Mouse (Mus musculus): ENCODE data around the gene Hectd1.
A peak's percentile ranks its signal among the peaks of the same experiment; 100 is the strongest.

Gene Hectd1

DNA sequence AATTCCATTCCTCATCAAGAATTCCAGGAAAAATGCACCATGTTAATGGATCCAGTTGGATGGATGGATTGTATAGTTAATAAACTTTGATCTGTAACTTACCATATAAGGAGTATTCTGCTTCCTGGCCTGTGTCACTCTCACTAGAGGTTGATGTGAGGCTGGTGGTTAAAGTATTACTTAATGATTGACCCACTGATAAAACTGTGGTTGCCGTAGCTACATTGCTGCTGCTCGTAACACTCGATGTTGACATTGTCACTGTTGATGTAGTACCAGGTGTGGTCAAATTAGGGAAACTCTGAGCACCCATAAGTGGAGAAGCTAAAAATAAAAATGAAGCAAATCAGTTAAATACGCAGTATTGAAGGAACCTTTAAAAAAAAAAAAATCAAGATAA, 61.9 kb downstream of the Hectd1 start:
- no peak for DNase-seq

DNA sequence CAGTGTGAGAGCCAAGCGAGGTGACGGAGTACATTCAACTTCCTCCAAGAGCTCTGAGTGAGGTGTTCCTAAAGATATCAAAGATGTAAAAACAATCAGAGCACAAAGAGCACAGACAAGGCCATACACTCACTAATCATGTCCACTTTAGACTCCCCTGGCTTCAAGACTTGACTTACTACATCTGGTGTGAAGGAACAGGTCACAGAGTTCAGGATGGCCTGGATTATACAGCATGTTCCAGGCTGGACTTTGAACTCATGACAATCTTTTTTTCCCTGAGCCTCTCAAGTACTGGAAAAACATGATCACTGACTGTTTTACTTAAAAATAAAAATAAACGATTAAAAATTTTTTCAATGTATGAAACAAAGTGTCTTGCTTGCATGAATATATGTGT, 70.0 kb downstream of the Hectd1 start:
- no peak for DNase-seq

DNA sequence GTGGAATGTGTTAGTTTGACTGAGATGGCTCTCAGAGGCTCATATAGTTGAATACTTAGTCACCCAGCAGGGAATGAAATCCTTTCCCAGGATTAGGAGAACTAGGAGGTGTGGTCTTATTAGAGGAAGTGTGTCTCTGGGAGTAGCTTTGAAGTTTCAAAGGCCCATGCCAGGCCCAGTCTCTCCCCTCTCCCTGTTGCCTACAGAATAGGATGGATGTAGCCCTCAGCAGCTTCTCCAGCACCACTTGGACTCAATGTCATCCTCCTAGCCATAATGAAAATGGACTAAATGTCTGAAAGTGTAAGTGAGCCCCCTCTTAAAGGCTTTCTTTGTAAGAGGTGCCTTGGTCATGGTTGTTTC, 72.8 kb downstream of the Hectd1 start:
- no peak for DNase-seq

- DNase-seq = no peak
Observed at GRCm38 (mm10) chr12:51755938-51756598, 73.3 kb downstream of the Hectd1 start.

DNA sequence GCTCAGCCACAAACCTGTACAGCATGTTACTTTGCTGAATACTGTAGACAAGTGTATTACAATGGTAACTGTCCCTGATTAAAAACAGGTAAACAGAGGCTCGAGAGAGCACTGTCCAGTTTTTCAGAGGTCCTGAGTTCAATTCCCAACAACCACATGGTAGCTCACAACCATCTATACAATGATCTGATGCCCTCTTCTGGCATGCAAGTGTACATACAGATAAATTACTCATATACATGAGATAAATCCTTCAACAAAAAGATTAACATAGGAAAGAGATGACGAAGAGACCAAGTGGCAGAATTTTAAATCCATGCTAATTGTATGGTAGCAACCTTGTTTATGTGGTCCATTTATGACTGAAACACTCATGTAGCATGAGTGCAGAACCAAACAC, 82.0 kb downstream of the Hectd1 start:
- DNase-seq = no peak

GRCm38 (mm10) chr12:51744957-51745356, 84.4 kb downstream of the Hectd1 start:
- DNase-seq = no peak

DNA sequence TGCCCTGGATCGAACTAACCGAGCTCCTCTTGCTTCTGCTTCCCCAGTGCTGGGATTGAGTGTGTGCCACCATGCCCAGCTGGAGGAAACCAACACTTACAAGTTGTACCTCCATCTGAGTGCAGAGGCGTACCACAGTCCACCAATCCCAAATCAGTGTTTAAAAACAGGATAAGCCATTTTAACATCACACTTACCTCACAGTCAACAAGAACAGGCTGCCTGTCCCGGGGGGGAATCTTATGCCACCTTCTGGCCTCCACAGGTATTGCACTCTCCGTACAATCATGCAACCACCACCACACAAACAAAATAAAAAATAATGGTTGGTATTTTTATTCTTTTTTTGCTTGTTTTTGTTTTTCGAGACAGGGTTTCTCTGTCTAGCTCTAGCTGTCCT, 87.6 kb downstream of the Hectd1 start:
- DNase-seq = no peak

GRCm38 (mm10) chr12:51736807-51737206, 92.5 kb downstream of the Hectd1 start:
- no peak for DNase-seq

- DNase-seq = no peak
Observed at GRCm38 (mm10) chr12:51736381-51736780, 93.0 kb downstream of the Hectd1 start.

- no peak for DNase-seq
Observed at GRCm38 (mm10) chr12:51735840-51736271, 93.5 kb downstream of the Hectd1 start.

DNA sequence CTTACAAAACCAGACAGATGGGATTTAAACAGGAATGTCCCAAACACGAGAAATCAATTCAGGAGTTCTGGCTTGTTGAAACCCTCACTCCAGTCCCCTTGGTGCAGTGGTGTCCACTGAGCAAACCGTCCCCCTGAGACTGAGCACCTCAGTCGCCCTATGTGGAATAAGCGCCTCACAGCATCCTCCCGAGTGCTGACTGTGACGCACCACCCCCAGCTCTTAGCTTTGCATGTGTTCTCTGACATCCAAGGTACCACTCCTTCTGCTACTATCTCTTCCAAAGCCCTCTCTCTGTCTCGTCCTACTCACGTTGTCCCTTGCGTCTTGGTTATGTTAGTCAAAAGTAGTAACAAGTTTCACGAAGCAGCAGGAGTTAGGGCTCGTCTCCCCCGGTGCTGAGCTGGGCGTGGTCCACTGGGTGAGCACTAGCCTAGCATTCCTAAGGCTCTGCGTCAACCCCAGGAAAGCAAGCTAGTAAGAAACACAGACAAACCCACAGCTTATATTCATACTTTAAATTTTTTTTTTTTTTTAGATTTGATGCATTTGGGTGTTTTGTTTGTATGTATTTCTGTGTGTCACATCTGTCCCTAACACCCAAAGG, 94.6 kb downstream of the Hectd1 start:
- no peak for DNase-seq

- no peak for DNase-seq
Observed at GRCm38 (mm10) chr12:51729827-51730226, 99.5 kb downstream of the Hectd1 start.

DNA sequence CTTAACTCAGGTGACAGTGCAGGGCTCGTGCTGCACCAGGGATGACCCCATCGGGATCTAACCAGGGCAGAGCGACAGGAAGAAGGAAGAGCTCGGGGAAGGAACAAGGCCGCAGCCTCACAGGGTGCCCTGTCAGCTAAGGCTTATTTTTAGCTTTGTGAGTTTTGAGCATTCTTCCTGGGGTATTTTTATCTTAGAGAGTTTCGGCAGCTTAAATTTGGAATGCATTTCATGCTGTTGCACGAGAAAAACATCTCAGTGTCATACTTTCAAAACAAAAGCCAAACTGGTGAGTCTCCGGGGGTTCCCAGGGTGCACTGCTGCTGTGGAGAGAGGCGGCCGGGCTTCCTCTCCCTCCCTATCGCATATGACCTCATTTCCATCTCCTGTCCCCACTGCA, 100.3 kb downstream of the Hectd1 start:
- DNase-seq = no peak

GRCm38 (mm10) chr12:51721836-51722235, 107.5 kb downstream of the Hectd1 start:
- no peak for DNase-seq

DNA sequence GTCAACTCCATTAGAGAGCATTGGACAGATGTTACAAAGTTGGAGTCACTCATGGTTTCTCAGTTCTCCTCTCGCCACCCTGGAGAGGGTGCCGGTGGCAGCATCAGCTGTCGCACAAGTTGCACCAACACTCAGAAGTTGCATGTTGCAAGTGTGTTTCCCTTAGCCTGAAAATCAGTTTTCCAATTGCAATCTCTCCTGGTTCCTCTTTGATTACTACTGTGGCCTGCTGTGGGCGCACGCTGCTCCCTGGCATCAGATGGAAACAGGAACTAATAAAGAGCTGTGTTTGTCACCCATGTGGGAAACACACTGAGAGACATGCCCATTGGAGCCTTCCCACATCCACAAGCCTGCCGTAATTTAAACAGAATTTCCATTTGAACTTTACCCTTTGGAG, 110.7 kb downstream of the Hectd1 start:
- DNase-seq = no peak

- DNase-seq = peak; percentile 38
Observed at GRCm38 (mm10) chr12:51712685-51713084, 116.7 kb downstream of the Hectd1 start.

DNA sequence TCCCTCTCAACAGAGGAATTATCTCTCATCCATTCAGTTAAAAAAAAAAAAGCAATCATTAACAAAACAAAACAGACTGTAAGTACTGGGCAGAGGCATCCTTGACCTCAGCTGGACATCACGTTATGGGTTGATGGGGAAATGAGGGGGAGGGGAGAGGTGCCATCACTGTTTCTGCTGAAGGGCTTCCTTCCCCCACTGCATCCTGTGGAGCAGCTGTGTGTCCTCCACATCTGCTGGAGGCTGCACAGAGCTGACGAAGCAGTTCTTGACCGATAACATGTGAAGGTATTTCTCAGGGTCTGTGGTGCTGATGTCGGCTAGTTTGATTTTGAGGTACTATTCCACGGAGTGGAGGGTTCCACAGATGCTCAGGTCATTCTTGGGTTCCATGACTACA, 119.2 kb downstream of the Hectd1 start:
- DNase-seq = no peak

GRCm38 (mm10) chr12:51709741-51710140, 119.6 kb downstream of the Hectd1 start:
- no peak for DNase-seq

DNA sequence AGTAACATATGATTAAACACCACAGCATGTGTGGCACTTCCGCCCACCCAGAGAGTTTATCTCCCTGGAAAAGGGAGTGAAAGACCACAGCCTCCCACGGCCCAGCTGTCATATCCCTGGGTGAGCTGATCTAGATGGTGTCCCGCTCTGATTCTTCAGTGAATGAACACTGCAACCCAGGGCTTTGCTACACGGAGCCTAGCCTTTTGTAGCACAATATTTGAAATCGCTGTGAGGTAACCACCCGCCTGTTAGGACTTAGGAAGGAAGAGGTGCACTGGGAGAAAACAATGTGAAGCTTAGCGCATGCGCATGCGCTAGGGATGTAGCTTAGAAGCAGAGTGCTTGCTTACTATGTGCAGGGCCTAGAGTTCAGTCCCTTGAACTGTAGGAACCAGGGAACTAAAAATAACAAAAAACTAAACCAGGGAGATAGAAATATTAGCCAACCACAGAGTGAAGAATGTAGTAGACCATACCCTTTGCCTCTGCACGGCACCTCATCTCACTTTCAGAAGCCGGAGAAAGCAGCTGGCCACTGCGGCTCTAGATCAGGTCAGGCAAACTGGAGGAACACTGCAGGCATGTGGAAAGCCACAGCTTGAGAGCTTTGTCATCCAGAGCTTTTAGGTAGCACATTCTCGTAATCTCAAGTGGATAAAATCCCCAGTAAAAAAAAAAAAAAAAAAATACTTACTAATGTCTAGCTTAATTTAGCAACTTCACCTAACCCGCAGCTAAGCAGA, 120.2 kb downstream of the Hectd1 start:
- no peak for DNase-seq

- no peak for DNase-seq
Observed at GRCm38 (mm10) chr12:51706673-51707235, 122.6 kb downstream of the Hectd1 start.

GRCm38 (mm10) chr12:51705778-51706177, 123.6 kb downstream of the Hectd1 start:
- no peak for DNase-seq

- DNase-seq = no peak
Observed at GRCm38 (mm10) chr12:51704572-51704971, 124.8 kb downstream of the Hectd1 start.

GRCm38 (mm10) chr12:51703859-51704258, 125.5 kb downstream of the Hectd1 start:
- DNase-seq = no peak

GRCm38 (mm10) chr12:51701723-51702122, 127.6 kb downstream of the Hectd1 start:
- no peak for DNase-seq
